Mouse (Mus musculus): ENCODE measurements at regions not wholly inside any gene's neighbourhood (a gene's known extent, or its start where the extent isn't known, plus 50 kb on each side); places are given as distances from the start of the nearest gene placed in this dataset.

- H3K4me1 ChIP-seq (ENCODE audit: control insufficient read depth in 1 of 2, insufficient read depth in 2 of 2, low read length in 2 of 2), result no peaks in the 10 kb centered on the region
- no peak overlapping the region for H3K4me3 ChIP-seq (ENCODE audit: control insufficient read depth in 1 of 2, insufficient read depth in 1 of 2, low read depth in 2 of 2, low read length in 2 of 2)
- no peak for DNase-seq (ENCODE audit: low read depth, low spot score)
- H3K27me3 ChIP-seq (ENCODE audit: control insufficient read depth in 1 of 2, insufficient read depth in 2 of 2, low read length in 2 of 2), result no peaks in the 10 kb centered on the region
- no peaks in the 10 kb centered on the region for H3K36me3 ChIP-seq (ENCODE audit: control insufficient read depth in 1 of 2, insufficient read depth in 2 of 2, low read length in 2 of 2)
- TF ChIP-seq RCOR1 (IDR thresholded peaks at IDR 0.05; ENCODE audit: low read depth, low read length) (no peak), NRF1 (IDR thresholded peaks at IDR 0.05; ENCODE audit: insufficient read depth, low read depth, low read length, poor library complexity, severe bottlenecking) (no peak), ELF1 (IDR thresholded peaks at IDR 0.05; ENCODE audit: low read depth, low read length) (no peak), MEF2A (IDR thresholded peaks at IDR 0.05; ENCODE audit: extremely low read depth, insufficient replicate concordance, low read depth, low read length, poor library complexity, severe bottlenecking) (no peak), POLR2AphosphoS2 (IDR thresholded peaks at IDR 0.05; ENCODE audit: low read length) (no peak), TBP (IDR thresholded peaks at IDR 0.05; ENCODE audit: low read depth, low read length) (no peak), RAD21 (IDR thresholded peaks at IDR 0.05; ENCODE audit: low read depth, low read length) (no peak), USF1 (IDR thresholded peaks at IDR 0.05; ENCODE audit: low read depth, low read length) (no peak), CTCF (IDR thresholded peaks at IDR 0.05 in 2 of 3, conservative IDR thresholded peaks at IDR 0.05 in 1 of 3; ENCODE audit: control insufficient read depth in 1 of 3, insufficient read depth in 1 of 3, low read depth in 2 of 3, low read length in 3 of 3, poor library complexity in 1 of 3, severe bottlenecking in 1 of 3) (no peak), ZMIZ1 (IDR thresholded peaks at IDR 0.05; ENCODE audit: low read depth, low read length) (no peak), CHD2 (IDR thresholded peaks at IDR 0.05; ENCODE audit: low read length) (no peak), MXI1 (IDR thresholded peaks at IDR 0.05; ENCODE audit: low read depth, low read length) (no peak), SIN3A (IDR thresholded peaks at IDR 0.05; ENCODE audit: low read length) (no peak), UBTF (IDR thresholded peaks at IDR 0.05; ENCODE audit: borderline replicate concordance, insufficient read depth, low read depth, low read length) (no peak), MAZ (IDR thresholded peaks at IDR 0.05; ENCODE audit: low read depth, low read length) (no peak), NELFE (IDR thresholded peaks at IDR 0.05; ENCODE audit: low read depth, low read length) (no peak), JUND (IDR thresholded peaks at IDR 0.05; ENCODE audit: low read depth, low read length) (no peak), ETS1 (IDR thresholded peaks at IDR 0.05; ENCODE audit: low read depth, low read length) (no peak), POLR2A (IDR thresholded peaks at IDR 0.05; ENCODE audit: control insufficient read depth in 1 of 2, insufficient read depth in 1 of 2, low read depth in 1 of 2, low read length in 2 of 2, poor library complexity in 1 of 2) (no peak)
- no peaks in the 10 kb centered on the region for H3K9me3 ChIP-seq (replicated peaks; ENCODE audit: insufficient read depth, low read length)
- H3K79me2 ChIP-seq (ENCODE audit: control insufficient read depth, insufficient read depth, low read length, poor library complexity), result no peaks in the 10 kb centered on the region
- no peak overlapping the region for H3K27ac ChIP-seq (ENCODE audit: control insufficient read depth, low read depth, low read length)
- H3K9ac ChIP-seq (ENCODE audit: control insufficient read depth, low read depth, low read length, poor library complexity, severe bottlenecking), result no peak overlapping the region
Observed at GRCm38 (mm10) chr11:112407681-112408080, 374.3 kb upstream of the Sox9 start.

GRCm38 (mm10) chr11:112412434-112412833 lies 369.6 kb upstream of the Sox9 start:
- no peak for DNase-seq (ENCODE audit: low read depth, low spot score)
- H3K9me3 ChIP-seq (replicated peaks; ENCODE audit: insufficient read depth, low read length), result no peaks in the 10 kb centered on the region
- no peak overlapping the region for H3K27ac ChIP-seq (ENCODE audit: control insufficient read depth, low read depth, low read length)
- H3K79me2 ChIP-seq (ENCODE audit: control insufficient read depth, insufficient read depth, low read length, poor library complexity), result no peaks in the 10 kb centered on the region
- no peak for TF ChIP-seq TCF12 (IDR thresholded peaks at IDR 0.05; ENCODE audit: low read depth, low read length)
- no peak for TF ChIP-seq KAT2A (conservative IDR thresholded peaks at IDR 0.05; ENCODE audit: low read depth, low read length)
- no peak for TF ChIP-seq UBTF (IDR thresholded peaks at IDR 0.05; ENCODE audit: borderline replicate concordance, insufficient read depth, low read depth, low read length)
- TF ChIP-seq TAL1 (IDR thresholded peaks at IDR 0.05; ENCODE audit: low read length), result no peak
- no peak for TF ChIP-seq USF2 (IDR thresholded peaks at IDR 0.05; ENCODE audit: borderline replicate concordance in 1 of 2, insufficient read depth in 1 of 2, low read depth in 1 of 2, low read length in 2 of 2)
- TF ChIP-seq RCOR1 (IDR thresholded peaks at IDR 0.05; ENCODE audit: low read depth, low read length), result no peak
- TF ChIP-seq ZNF384 (IDR thresholded peaks at IDR 0.05; ENCODE audit: low read depth, low read length), result no peak
- no peak for TF ChIP-seq POLR2A (IDR thresholded peaks at IDR 0.05; ENCODE audit: control insufficient read depth in 1 of 2, insufficient read depth in 1 of 2, low read depth in 1 of 2, low read length in 2 of 2, poor library complexity in 1 of 2)
- no peak for TF ChIP-seq CHD2 (IDR thresholded peaks at IDR 0.05; ENCODE audit: low read length)
- TF ChIP-seq SIN3A (IDR thresholded peaks at IDR 0.05; ENCODE audit: low read length), result no peak
- TF ChIP-seq ZKSCAN1 (IDR thresholded peaks at IDR 0.05; ENCODE audit: low read depth, low read length), result no peak
- TF ChIP-seq MEF2A (IDR thresholded peaks at IDR 0.05; ENCODE audit: extremely low read depth, insufficient replicate concordance, low read depth, low read length, poor library complexity, severe bottlenecking), result no peak
- TF ChIP-seq MXI1 (IDR thresholded peaks at IDR 0.05; ENCODE audit: low read depth, low read length), result no peak
- no peak for TF ChIP-seq MAX (IDR thresholded peaks at IDR 0.05; ENCODE audit: low read length)
- no peak for TF ChIP-seq GATA1 (IDR thresholded peaks at IDR 0.05; ENCODE audit: low read depth, low read length)
- TF ChIP-seq NELFE (IDR thresholded peaks at IDR 0.05; ENCODE audit: low read depth, low read length), result no peak
- no peak for TF ChIP-seq CHD1 (IDR thresholded peaks at IDR 0.05; ENCODE audit: low read depth, low read length)
- TF ChIP-seq MYB (IDR thresholded peaks at IDR 0.05; ENCODE audit: low read depth, low read length), result no peak
- TF ChIP-seq POLR2AphosphoS5 (IDR thresholded peaks at IDR 0.05; ENCODE audit: borderline replicate concordance, low read depth, low read length), result no peak
- no peak for TF ChIP-seq MYC (IDR thresholded peaks at IDR 0.05; ENCODE audit: low read depth, low read length)
- no peaks in the 10 kb centered on the region for H3K36me3 ChIP-seq (ENCODE audit: control insufficient read depth in 1 of 2, insufficient read depth in 2 of 2, low read length in 2 of 2)
- no peak overlapping the region for H3K4me3 ChIP-seq (ENCODE audit: control insufficient read depth in 1 of 2, insufficient read depth in 1 of 2, low read depth in 2 of 2, low read length in 2 of 2)
- no peaks in the 10 kb centered on the region for H3K27me3 ChIP-seq (ENCODE audit: control insufficient read depth in 1 of 2, insufficient read depth in 2 of 2, low read length in 2 of 2)
- H3K4me1 ChIP-seq (ENCODE audit: control insufficient read depth in 1 of 2, insufficient read depth in 2 of 2, low read length in 2 of 2), result no peaks in the 10 kb centered on the region
- no peak overlapping the region for H3K9ac ChIP-seq (ENCODE audit: control insufficient read depth, low read depth, low read length, poor library complexity, severe bottlenecking)
